Mouse (Mus musculus): ENCODE results near the gene Gng10. TPM values are rescaled to one million over a fixed set of nuclear protein-coding genes. Genes with fewer than 3 reads are reported as not detected.

Gng10 gene
- polyA plus RNA-seq (2014; fragmentation: Illumina TruSeq; extraction: RNeasy Lipid Tissue Mini Kit (QIAGEN cat#74804); ENCODE audit: insufficient read depth, low read depth, low replicate concordance) = 60.6 TPM

DNA sequence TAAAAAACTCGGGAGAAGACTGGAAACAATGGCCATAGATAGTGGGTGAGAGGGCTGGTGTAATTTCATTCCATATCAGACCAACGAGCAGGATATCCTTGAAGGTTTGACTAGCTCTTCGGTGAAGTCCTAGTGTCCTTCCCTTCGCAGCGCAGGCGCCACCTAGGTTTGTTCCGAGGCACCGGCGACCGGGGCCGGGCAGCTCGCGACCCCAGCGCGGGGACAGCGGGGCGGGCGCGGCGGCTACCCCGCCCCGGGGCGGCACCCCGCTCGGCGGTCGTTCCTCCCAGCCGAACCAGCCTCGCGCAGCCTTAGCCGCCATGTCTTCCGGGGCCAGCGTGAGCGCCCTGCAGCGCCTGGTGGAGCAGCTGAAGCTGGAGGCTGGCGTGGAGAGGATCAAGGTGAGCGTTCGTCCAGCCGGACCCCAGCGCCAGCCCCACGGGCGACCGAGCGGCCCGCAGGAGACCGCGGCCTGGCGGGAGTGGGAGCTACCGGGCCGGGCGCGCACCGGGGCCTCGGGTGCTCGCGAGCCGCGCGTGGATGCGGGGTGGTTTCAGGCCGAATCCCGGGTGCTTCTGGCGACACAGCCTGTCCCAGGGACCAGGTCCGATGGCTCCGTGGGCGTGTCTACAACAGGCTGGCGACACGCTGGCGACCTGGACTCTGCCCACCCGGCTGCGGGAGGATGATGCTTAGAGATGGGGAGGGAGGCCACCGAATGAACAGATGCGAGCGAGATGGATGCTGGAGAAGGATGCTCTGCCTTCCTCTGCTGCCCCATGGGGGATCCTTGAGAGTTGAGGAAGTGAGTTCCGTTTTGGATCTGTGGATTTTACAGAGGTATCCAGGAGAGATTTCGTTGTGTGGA, at the start of gene Gng10:
TSS of gene Gng10 (plus strand) at position 171 of the 868 bp plus-strand sequence.

GRCm38 (mm10) chr4:58986540-58987190, 48.2 kb upstream of the Gng10 start, which contains the start of gene Ptgr1:
Ptgr1 (minus strand) TSS chr4:58987119.

GRCm38 (mm10) chr4:58994762-58995161, 40.1 kb upstream of the Gng10 start, which contains the start of gene Dnajc25:
Dnajc25 (plus strand) TSS chr4:58995062.

GRCm38 (mm10) chr4:59002948-59003805, 31.7 kb upstream of the Gng10 start, which contains the start of gene Gm20503:
Gm20503 (plus strand) TSS chr4:59003210.

Other genes with a start within 250 kb of the Gng10 start
- not detected for gene Olfr267, start 247.4 kb upstream of the Gng10 start, polyA plus RNA-seq (2014; fragmentation: Illumina TruSeq; extraction: RNeasy Lipid Tissue Mini Kit (QIAGEN cat#74804); ENCODE audit: insufficient read depth, low read depth, low replicate concordance)
- gene Ecpas, start 122.3 kb upstream of the Gng10 start, polyA plus RNA-seq (2014; fragmentation: Illumina TruSeq; extraction: RNeasy Lipid Tissue Mini Kit (QIAGEN cat#74804); ENCODE audit: insufficient read depth, low read depth, low replicate concordance) = 18.0 TPM
- not detected for gene Zkscan16, start 91.5 kb upstream of the Gng10 start, polyA plus RNA-seq (2014; fragmentation: Illumina TruSeq; extraction: RNeasy Lipid Tissue Mini Kit (QIAGEN cat#74804); ENCODE audit: insufficient read depth, low read depth, low replicate concordance)
- 26.4 TPM for gene Ptgr1, start 48.0 kb upstream of the Gng10 start, polyA plus RNA-seq (2014; fragmentation: Illumina TruSeq; extraction: RNeasy Lipid Tissue Mini Kit (QIAGEN cat#74804); ENCODE audit: insufficient read depth, low read depth, low replicate concordance)
- gene Dnajc25, start 40.0 kb upstream of the Gng10 start, polyA plus RNA-seq (2014; fragmentation: Illumina TruSeq; extraction: RNeasy Lipid Tissue Mini Kit (QIAGEN cat#74804); ENCODE audit: insufficient read depth, low read depth, low replicate concordance) = 6.3 TPM
- gene Gm20503, start 31.9 kb upstream of the Gng10 start, polyA plus RNA-seq (2014; fragmentation: Illumina TruSeq; extraction: RNeasy Lipid Tissue Mini Kit (QIAGEN cat#74804); ENCODE audit: insufficient read depth, low read depth, low replicate concordance) = not detected
- gene AI481877, start 103.9 kb downstream of the Gng10 start, polyA plus RNA-seq (2014; fragmentation: Illumina TruSeq; extraction: RNeasy Lipid Tissue Mini Kit (QIAGEN cat#74804); ENCODE audit: insufficient read depth, low read depth, low replicate concordance) = not detected
- gene Ugcg, start 154.2 kb downstream of the Gng10 start, polyA plus RNA-seq (2014; fragmentation: Illumina TruSeq; extraction: RNeasy Lipid Tissue Mini Kit (QIAGEN cat#74804); ENCODE audit: insufficient read depth, low read depth, low replicate concordance) = 17.8 TPM